Mouse (Mus musculus): ENCODE data around the gene Trio. TPM values are rescaled to one million over a fixed set of nuclear protein-coding genes. Genes with fewer than 3 reads are reported as not detected.

Trio gene
- polyA plus RNA-seq, 1 experiment from 2014 or later: 17.4 TPM

DNA sequence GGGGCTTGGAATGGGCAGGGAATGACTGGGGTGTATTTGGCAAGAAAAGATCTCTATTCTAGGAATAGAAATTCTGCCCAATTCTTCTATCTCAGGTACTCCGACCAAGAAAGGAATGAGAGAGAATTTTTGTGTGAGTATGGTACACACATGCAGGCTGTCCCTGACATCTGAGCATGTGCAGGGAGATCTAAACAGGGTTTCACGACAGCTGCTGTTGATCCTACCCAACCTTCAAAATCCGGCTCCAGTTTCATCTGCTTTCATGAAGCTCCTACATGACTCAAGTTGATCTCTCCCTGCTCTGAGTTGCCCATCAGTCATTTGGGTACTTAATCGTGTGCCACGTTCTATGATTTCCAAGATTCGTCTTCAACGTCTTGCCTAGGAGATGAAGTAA is 3.7 kb upstream of the Trio start:
- H3K27me3 ChIP-seq (ENCODE audit: insufficient read depth, low read length): no peaks in the 10 kb centered on the region
- WGBS: 86% methylated on average over 7 of the region's 7 CpGs
- no peak overlapping the region for H3K27ac ChIP-seq
- DNase-seq (ENCODE audit: low spot score) (no peak), ATAC-seq (replicated peaks; ENCODE audit: low FRiP score, low read depth) (no peak)
- no peak for TF ChIP-seq CTCF (IDR thresholded peaks at IDR 0.05; ENCODE audit: low read depth)
- no peaks in the 10 kb centered on the region for H3K36me3 ChIP-seq (ENCODE audit: insufficient read depth, low read length)
- no peak overlapping the region for H3K4me3 ChIP-seq (replicated peaks; ENCODE audit: low read depth, low read length)
- no peak overlapping the region for H3K4me2 ChIP-seq (ENCODE audit: low read length)
- H3K9me3 ChIP-seq (replicated peaks; ENCODE audit: low read length): no peaks in the 10 kb centered on the region
- no peak overlapping the region for H3K9ac ChIP-seq (ENCODE audit: low read depth, low read length)
- peaks cover 3% of the 10 kb centered on the region; the same call in 1 of the 2 replicates for H3K4me1 ChIP-seq (replicated peaks; ENCODE audit: insufficient read depth, low read length)

DNA sequence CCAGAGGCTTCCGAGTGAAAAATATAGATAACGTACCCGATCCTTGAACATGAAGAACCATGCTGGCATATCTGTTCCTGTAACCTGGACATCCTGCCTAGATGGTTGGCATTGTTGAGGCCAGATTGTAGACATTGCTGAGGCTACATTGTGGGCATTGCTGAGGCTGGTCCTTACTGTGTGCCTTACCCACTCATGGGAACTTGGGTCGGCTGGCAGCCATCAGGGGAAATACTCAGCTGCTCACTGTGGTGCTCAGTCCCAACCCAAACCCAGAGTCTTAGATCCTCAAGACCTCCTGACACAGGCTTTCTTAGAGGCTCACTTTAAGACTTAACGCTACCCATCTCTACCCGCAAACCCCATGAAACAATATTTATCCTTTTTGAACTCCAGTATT is 2.9 kb upstream of the Trio start:
- no peaks in the 10 kb centered on the region for H3K36me3 ChIP-seq (ENCODE audit: insufficient read depth, low read length)
- no peak for TF ChIP-seq CTCF (IDR thresholded peaks at IDR 0.05; ENCODE audit: low read depth)
- no peak overlapping the region for H3K4me2 ChIP-seq (ENCODE audit: low read length)
- 95% methylated on average over 6 of the region's 6 CpGs for WGBS
- no peaks in the 10 kb centered on the region for H3K9me3 ChIP-seq (replicated peaks; ENCODE audit: low read length)
- peaks cover 4% of the 10 kb centered on the region; the same call in 1 of the 2 replicates for H3K4me1 ChIP-seq (replicated peaks; ENCODE audit: insufficient read depth, low read length)
- no peak overlapping the region for H3K9ac ChIP-seq (ENCODE audit: low read depth, low read length)
- ATAC-seq (replicated peaks; ENCODE audit: low FRiP score, low read depth): no peak
- H3K4me3 ChIP-seq (replicated peaks; ENCODE audit: low read depth, low read length): no peak overlapping the region
- no peak for DNase-seq (ENCODE audit: low spot score)
- H3K27me3 ChIP-seq (ENCODE audit: insufficient read depth, low read length): no peaks in the 10 kb centered on the region
- no peak overlapping the region for H3K27ac ChIP-seq

DNA sequence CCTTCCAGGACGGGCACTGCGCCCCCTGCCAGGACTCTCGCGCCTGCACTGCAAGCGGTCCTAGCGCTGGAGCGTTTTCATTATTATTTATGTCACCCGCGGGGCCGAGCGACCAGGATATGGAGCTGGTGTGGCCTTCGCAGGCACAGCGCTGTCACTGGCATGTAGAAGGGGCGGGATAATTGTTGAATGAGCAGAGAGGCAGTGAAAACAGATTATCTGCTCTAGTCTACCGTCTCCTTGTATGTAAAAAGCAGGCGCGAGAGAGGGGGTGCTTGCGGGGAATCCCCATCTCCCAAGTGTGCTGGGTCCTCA is 476 bp upstream of the Trio start:
- WGBS: under 1% methylated on average over 18 of the region's 18 CpGs
- Histone ChIP-seq H3K27me3 (ENCODE audit: insufficient read depth, low read length) (no peaks in the 10 kb centered on the region), H3K27ac (peak overlapping the region; percentile 96; the same call in 1 of the 2 replicates), H3K4me1 (replicated peaks; ENCODE audit: insufficient read depth, low read length) (peaks cover 19% of the 10 kb centered on the region), H3K4me2 (ENCODE audit: low read length) (peak overlapping the region; percentile 93), H3K9me3 (replicated peaks; ENCODE audit: low read length) (no peaks in the 10 kb centered on the region), H3K9ac (ENCODE audit: low read depth, low read length) (peak overlapping the region; percentile 51; the same call in 1 of the 2 replicates), H3K36me3 (ENCODE audit: insufficient read depth, low read length) (no peaks in the 10 kb centered on the region), H3K4me3 (replicated peaks; ENCODE audit: low read depth, low read length) (peak overlapping the region; percentile 88)
- peak; percentile 87 for TF ChIP-seq CTCF (IDR thresholded peaks at IDR 0.05; ENCODE audit: low read depth)
- ATAC-seq (replicated peaks; ENCODE audit: low FRiP score, low read depth) (no peak), DNase-seq (ENCODE audit: low spot score) (no peak)

DNA sequence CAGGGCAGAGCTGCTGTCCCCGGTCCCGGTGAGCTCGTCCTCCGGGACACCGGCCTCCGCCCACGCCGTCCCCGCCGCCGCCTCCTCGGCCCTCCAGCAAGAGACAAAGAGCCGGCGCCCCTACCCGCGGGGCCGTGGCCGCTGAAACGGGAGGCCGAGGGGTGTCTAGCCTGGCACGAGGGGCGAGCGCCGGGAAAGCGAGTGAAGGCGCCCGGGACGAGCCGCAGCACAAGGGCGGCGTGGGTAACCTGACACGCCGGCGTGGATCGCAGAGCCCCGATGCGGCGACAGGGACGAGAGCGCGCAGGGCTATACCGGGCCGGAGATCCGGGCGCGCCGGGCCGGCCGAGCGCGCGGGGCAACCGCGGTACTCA is 696 bp downstream of the Trio start:
- H3K9ac ChIP-seq (ENCODE audit: low read depth, low read length): peak overlapping the region; percentile 97
- 0% methylated on average over 34 of the region's 54 CpGs for WGBS
- ATAC-seq (replicated peaks; ENCODE audit: low FRiP score, low read depth): peak; percentile 14
- H3K27me3 ChIP-seq (ENCODE audit: insufficient read depth, low read length): no peaks in the 10 kb centered on the region
- TF ChIP-seq CTCF (IDR thresholded peaks at IDR 0.05; ENCODE audit: low read depth): no peak
- peak; percentile 52 for DNase-seq (ENCODE audit: low spot score)
- H3K9me3 ChIP-seq (replicated peaks; ENCODE audit: low read length): no peaks in the 10 kb centered on the region
- peaks cover 19% of the 10 kb centered on the region for H3K4me1 ChIP-seq (replicated peaks; ENCODE audit: insufficient read depth, low read length)
- peak overlapping the region; percentile 96 for H3K27ac ChIP-seq
- peak overlapping the region; percentile 88 for H3K4me3 ChIP-seq (replicated peaks; ENCODE audit: low read depth, low read length)
- peak overlapping the region; percentile 93 for H3K4me2 ChIP-seq (ENCODE audit: low read length)
- no peaks in the 10 kb centered on the region for H3K36me3 ChIP-seq (ENCODE audit: insufficient read depth, low read length)

DNA sequence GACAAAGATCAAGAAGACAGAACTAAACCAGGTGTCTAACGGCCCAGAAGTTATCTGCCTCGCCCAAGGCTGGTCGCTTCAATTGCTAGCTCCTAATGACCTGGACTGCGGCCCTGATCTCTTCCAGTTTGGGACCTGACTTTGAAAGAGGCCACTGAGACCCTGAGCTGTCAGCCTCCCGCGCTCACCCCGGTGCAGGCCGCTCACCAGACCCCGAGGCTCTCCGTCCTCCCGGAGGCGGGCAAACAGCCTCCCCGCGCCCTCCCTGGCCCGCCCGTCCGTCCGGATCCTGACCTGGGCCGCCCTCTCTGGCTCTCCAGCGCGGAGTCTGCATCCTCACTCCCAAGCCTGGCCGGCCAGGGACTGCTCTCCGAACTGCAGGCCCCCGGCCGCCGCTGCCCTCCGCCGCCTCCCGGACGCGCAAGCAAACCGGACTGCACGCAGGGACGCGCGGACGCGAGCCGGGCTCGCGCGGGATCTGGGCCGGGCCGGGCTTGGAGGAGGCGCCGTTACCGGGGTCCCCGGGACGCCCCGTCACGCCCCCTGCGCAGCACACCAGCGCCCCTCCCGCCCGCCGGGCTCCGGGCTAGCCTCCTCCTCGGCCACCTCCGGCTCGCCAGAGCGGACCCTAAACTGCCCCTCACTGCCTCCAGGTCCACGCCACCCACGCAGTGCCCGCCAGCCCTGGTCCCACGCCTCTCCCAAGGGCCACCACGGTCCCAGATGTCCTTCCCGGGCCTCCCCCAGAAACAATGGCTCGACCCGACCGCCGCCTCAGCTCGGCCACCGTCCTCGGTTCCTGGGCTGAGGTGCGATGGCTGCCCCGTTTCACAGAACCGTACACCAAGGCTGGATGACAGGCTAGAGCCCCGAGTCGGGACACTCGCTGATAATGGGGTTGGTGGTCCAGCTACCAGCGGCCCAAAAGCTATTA is 1.4 kb downstream of the Trio start:
- under 1% methylated on average over 78 of the region's 81 CpGs for WGBS
- Histone ChIP-seq H3K4me2 (ENCODE audit: low read length) (peak overlapping the region; percentile 93), H3K36me3 (ENCODE audit: insufficient read depth, low read length) (no peaks in the 10 kb centered on the region), H3K4me1 (replicated peaks; ENCODE audit: insufficient read depth, low read length) (peaks cover 19% of the 10 kb centered on the region), H3K4me3 (replicated peaks; ENCODE audit: low read depth, low read length) (peak overlapping the region; percentile 88), H3K9me3 (replicated peaks; ENCODE audit: low read length) (no peaks in the 10 kb centered on the region), H3K27ac (peak overlapping the region; percentile 96), H3K27me3 (ENCODE audit: insufficient read depth, low read length) (no peaks in the 10 kb centered on the region), H3K9ac (ENCODE audit: low read depth, low read length) (peak overlapping the region; percentile 97)
- ATAC-seq (replicated peaks; ENCODE audit: low FRiP score, low read depth) (peak; percentile 33), DNase-seq (ENCODE audit: low spot score) (peak; percentile 79)
- no peak; the same call in 1 of the 2 replicates for TF ChIP-seq CTCF (IDR thresholded peaks at IDR 0.05; ENCODE audit: low read depth)

DNA sequence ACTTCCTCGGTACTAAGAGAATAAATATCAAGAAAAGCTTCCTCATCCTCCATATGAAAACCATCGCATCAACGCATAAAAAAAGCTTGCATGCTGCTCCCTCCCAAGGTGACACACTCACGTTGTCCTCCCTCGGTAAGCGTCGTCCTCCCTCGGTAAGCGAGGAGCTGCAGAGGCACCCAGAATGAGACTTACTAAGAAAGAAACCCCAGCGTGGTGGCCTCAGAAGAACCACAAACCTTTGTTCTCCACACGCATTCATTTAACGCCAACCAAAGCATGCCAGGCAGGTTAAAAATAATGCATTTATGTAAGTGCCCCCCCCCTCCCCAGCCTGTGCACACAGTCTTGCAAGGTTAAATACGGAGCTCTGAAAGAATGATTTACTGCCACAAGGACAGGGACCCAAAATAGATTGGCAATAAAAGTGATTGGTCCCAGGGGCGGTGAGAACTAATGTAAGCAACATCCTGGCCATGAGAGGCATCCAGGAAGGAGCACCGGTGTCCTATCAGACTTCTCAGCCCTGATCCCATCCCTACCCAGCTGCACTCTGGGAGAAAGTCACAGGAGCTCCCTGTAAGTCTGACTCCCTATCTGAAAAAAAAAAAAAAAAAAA is 3.9 kb downstream of the Trio start:
- Histone ChIP-seq H3K27me3 (ENCODE audit: insufficient read depth, low read length) (no peaks in the 10 kb centered on the region), H3K4me1 (replicated peaks; ENCODE audit: insufficient read depth, low read length) (peaks cover 19% of the 10 kb centered on the region), H3K36me3 (ENCODE audit: insufficient read depth, low read length) (no peaks in the 10 kb centered on the region), H3K27ac (no peak overlapping the region), H3K9ac (ENCODE audit: low read depth, low read length) (no peak overlapping the region), H3K4me2 (ENCODE audit: low read length) (peak overlapping the region; percentile 27; the same call in 1 of the 2 replicates), H3K4me3 (replicated peaks; ENCODE audit: low read depth, low read length) (no peak overlapping the region), H3K9me3 (replicated peaks; ENCODE audit: low read length) (no peaks in the 10 kb centered on the region)
- ATAC-seq (replicated peaks; ENCODE audit: low FRiP score, low read depth) (no peak), DNase-seq (ENCODE audit: low spot score) (peak; percentile 21)
- TF ChIP-seq CTCF (IDR thresholded peaks at IDR 0.05; ENCODE audit: low read depth): no peak
- WGBS: 17% methylated on average over 15 of the region's 15 CpGs
